Mouse (Mus musculus): ENCODE measurements around the gene AY358078. TPM values are rescaled to one million over a fixed set of nuclear protein-coding genes. Genes with fewer than 3 reads are reported as not detected.
"Not testable (repeated sequence)": the region's sequence is repeated elsewhere in the genome, so short reads cannot be mapped to it uniquely, and the experiment has no call there.

AY358078 gene
- total RNA-seq, 2 experiments from 2014 or later, result not detected

- no peak overlapping the region for H3K27ac ChIP-seq
- no peak for TF ChIP-seq CTCF (IDR thresholded peaks at IDR 0.05)
- no peak for DNase-seq
- intact Hi-C loops (cut with DNase I), result no loop called here
- no peak overlapping the region for H3K4me3 ChIP-seq
These were observed 42.4 kb downstream of the AY358078 start for GRCm38 (mm10) chr14:51842250-51842649.

DNA sequence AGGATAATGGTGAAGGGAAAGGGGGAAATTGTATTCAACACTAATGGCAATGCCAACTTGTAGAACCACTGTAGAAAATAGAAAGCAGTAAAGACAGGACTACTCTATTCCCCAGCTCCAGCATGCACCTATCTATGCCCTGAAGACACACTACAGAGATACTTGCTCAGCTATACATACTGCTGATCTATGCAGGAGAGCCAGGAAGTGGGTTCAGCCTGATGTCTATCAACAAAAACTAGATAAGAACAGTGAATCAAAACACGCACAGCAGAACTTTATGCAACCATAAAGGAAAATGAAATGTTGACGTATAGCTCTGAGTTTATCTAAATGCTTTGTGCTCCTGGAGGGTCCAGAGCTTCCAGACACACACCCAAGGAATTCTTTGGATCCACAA lies 42.9 kb downstream of the AY358078 start:
- intact Hi-C loops (cut with DNase I), result no loop called here
- Histone ChIP-seq H3K4me3 (no peak overlapping the region), H3K27ac (no peak overlapping the region)
- no peak for DNase-seq
- TF ChIP-seq CTCF (IDR thresholded peaks at IDR 0.05), result no peak

DNA sequence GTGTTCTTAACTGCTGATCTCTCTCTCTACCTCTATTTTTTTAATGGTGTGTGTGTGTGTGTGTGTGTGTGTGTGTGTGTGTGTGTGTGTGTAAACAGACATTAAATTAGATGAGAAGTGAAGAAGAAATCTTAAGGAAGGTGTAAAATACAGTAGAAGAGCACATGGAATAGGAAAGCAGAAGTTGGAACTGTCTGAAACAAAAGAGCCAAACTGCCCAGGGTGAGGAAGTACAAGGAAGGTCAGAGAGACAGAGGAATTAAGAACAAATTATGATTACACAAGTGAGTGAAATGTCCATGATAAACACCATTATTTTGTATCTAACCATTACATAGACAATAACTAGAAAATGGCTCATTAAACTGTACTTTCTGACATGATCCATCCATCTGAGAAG lies 44.0 kb downstream of the AY358078 start:
- no peak overlapping the region for H3K27ac ChIP-seq
- intact Hi-C loops (cut with DNase I), result no loop called here
- H3K4me3 ChIP-seq, result no peak overlapping the region
- no peak for TF ChIP-seq CTCF (IDR thresholded peaks at IDR 0.05)
- no peak for DNase-seq

DNA sequence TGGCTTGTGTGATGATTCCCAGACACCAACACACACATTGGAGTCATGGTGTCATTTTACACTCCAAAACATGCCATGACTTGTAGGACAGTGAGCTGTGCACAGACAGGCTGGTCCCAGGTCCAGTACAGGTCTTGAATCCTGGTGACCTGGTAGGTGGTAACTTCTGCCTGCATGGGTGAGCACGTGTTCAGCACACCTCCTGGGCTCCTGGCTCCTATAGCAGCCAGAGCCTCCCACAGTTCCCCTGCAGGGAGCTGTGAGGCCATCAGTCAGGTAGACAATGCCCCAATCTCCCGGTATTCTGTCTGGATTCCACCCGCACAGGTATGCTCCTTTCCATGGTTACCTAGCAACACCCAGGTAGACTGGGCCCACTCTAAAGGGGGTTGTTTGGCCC lies 46.7 kb downstream of the AY358078 start:
- intact Hi-C loops (cut with DNase I), result no loop called here
- no peak for TF ChIP-seq CTCF (IDR thresholded peaks at IDR 0.05)
- no peak for DNase-seq
- no peak overlapping the region for H3K4me3 ChIP-seq
- no peak overlapping the region for H3K27ac ChIP-seq

DNA sequence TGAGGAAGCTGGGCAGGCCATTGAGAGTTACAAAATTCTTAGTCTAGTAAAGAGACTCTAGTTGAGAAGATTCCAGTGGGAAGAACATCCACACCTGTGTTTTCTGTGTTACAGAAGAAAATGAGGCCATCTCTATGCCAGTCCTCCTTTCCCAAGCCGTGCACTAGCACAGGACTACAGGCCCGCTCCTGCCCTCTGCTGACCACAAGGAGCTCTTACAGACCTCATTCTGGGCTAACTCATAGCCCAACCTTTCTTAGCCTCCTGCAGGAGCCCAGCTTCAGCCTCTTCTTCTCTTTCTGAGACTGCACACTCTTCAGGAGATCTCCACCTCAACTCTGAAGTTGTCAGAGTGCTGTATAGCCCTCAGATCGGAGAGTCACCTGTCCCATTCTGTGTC lies 51.2 kb downstream of the AY358078 start:
- DNase-seq; H3K4me3 ChIP-seq; H3K27ac ChIP-seq; intact Hi-C loops (cut with DNase I): not testable (repeated sequence)

DNA sequence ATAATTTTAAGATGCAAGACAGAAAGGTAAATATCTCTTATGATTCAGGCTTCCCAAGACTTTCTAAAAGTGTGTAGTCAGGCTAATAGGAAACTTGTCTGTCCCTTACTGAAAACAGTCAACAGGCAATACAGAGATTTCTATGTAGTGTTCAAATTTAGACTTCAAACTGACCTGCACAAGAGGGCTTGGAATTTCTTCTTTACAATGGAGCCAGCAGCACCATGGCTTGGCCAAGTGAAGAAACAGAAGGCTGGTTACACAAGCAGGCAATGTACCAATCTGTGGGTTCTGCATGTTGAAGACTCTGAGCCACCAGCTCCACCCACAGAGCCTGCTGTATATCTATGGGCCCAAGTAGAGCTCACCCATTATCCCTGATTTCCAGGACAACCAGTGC lies 53.6 kb downstream of the AY358078 start, which contains the start of gene Ear6:
Gene Ear6 (plus strand): TSS at position 301 of the 400 bp plus-strand sequence.
- intact Hi-C loops (cut with DNase I), result no loop called here
- Histone ChIP-seq H3K4me3 (no peak within 1 kb of the TSS), H3K27ac (no peak within 1 kb of the TSS)
- DNase-seq, result no peak
- no peak for TF ChIP-seq CTCF (IDR thresholded peaks at IDR 0.05)

DNA sequence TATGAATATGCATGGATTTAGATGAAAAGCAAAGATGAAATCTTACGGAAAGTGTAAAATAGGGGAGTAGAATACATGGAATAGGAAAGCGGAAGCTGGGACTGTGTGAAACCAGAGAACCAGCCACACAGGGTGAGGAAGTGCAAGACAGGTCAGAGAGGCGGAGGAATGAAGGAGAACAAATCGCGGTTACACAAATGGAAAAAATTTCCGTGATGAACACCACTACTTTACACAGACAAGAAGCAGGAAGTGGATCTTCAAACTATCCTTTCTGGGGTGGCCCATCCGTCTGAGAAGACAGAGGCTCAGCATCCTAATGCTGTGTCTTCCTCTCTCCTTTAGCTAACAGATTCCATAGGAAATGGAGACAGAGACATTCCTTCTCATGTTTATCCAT lies 55.4 kb downstream of the AY358078 start:
- DNase-seq; H3K27ac ChIP-seq; intact Hi-C loops (cut with DNase I); H3K4me3 ChIP-seq: not testable (repeated sequence)

DNA sequence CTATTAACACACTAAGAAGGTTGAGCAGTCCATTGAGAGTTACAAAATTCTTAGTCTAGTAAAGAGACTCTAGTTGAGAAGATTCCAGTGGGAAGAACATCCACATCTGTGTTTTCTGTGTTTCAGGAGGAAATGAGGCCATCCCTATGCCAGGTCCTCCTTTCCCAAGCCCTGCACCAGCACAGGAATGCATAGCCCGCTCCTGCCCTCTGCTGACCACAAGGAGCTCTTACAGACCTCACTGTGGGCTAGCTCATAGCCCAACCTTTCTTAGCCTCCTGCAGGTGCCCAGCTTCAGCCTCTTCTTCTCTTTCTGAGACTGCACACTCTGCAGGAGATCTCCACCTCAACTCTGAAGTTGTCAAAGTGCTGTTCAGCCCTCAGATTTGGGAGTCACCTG lies 63.8 kb downstream of the AY358078 start:
- intact Hi-C loops (cut with DNase I), result loop anchor here (10.0 kb wide), 1 partner anchor 89 kb away; the partner anchor contains the start of gene Ang4
- peak; percentile 22 for DNase-seq
- not testable (repeated sequence) for H3K27ac ChIP-seq, H3K4me3 ChIP-seq
- peak; percentile 35; the same call in 1 of the 2 replicates for TF ChIP-seq CTCF (IDR thresholded peaks at IDR 0.05)

- no peak for DNase-seq
- no peak overlapping the region for H3K4me3 ChIP-seq
- TF ChIP-seq CTCF (IDR thresholded peaks at IDR 0.05), result no peak
- H3K27ac ChIP-seq, result no peak overlapping the region
- intact Hi-C loops (cut with DNase I), result no loop called here
These were observed 70.9 kb downstream of the AY358078 start for GRCm38 (mm10) chr14:51870756-51871155.

DNA sequence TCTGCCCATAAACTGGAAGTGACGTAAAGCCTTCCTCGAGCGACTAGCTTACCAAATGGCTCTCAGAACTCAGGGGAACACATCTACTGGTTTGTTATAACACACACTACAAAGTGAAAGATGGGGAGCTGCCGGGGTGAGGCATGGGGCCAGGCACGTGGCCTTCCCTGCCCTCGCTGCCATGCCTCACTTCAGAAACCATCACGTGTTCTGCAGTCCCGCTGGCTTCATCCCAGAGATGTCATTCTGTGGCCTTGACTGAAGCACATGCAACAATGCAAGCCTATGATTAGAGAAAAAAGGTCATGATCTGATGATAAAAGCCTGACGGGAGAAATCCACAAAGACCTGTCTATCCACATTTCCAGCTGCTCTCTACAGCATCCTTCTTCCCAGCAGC lies 71.9 kb downstream of the AY358078 start:
- no peak for TF ChIP-seq CTCF (IDR thresholded peaks at IDR 0.05)
- DNase-seq, result no peak
- no peak overlapping the region for H3K4me3 ChIP-seq
- H3K27ac ChIP-seq, result no peak overlapping the region
- intact Hi-C loops (cut with DNase I), result no loop called here

Small RNA genes within 50 kb of the gene (microRNA-seq; reads per million reads assigned to microRNA genes)
- gene Gm27375, result not detected

Other genes with a start within 250 kb of the AY358078 start
- not detected for gene Gm5622, start 247.3 kb upstream of the AY358078 start, total RNA-seq (2021)
- not detected for gene Gm17175, start 226.0 kb upstream of the AY358078 start, total RNA-seq (2021)
- gene Gm17174, start 207.9 kb upstream of the AY358078 start, total RNA-seq (2021), result not detected
- not detected for gene Gm17078, start 188.7 kb upstream of the AY358078 start, total RNA-seq (2021)
- gene Gm4181, start 164.4 kb upstream of the AY358078 start, total RNA-seq (2021), result not detected
- not detected for gene Gm17079, start 104.6 kb upstream of the AY358078 start, total RNA-seq (2021)
- gene Gm5800, start 82.9 kb upstream of the AY358078 start, total RNA-seq (2021), result not detected
- not detected for gene Ang4, start 26.5 kb upstream of the AY358078 start, total RNA-seq (2021)
- gene Ear6, start 53.7 kb downstream of the AY358078 start, total RNA-seq (2021), result not detected
- gene Mettl17, start 84.8 kb downstream of the AY358078 start, total RNA-seq (2021), result 10 to 100 TPM; 11.5 to 12.9 TPM
- 1 to 10 TPM in 1 of 2 experiments, under 1 TPM in 1; 0.69 to 1.1 TPM for gene Slc39a2, start 92.8 kb downstream of the AY358078 start, total RNA-seq (2021)
- gene Ndrg2, start 114.1 kb downstream of the AY358078 start, total RNA-seq (2021), result 1,000 to 10,000 TPM; 1,660 to 1,958 TPM
- gene Tppp2, start 118.4 kb downstream of the AY358078 start, total RNA-seq (2021), result 1 to 10 TPM; 1.8 TPM
- not detected for gene Rnase13, start 122.7 kb downstream of the AY358078 start, total RNA-seq (2021)
- 10 to 100 TPM in 1 of 2 experiments, 1 to 10 TPM in 1; 9.6 to 14.1 TPM for gene Arhgef40, start 184.7 kb downstream of the AY358078 start, total RNA-seq (2021)
- 1 to 10 TPM in 1 of 2 experiments, under 1 TPM in 1; 0.46 to 2.6 TPM for gene Tmem253, start 215.6 kb downstream of the AY358078 start, total RNA-seq (2021)
- 10 to 100 TPM; 13.5 to 13.8 TPM for gene Zfp219, start 220.7 kb downstream of the AY358078 start, total RNA-seq (2021)
- not detected for gene Olfr221, start 242.4 kb downstream of the AY358078 start, total RNA-seq (2021)

Measured in gastrocnemius, adult 2 months (tissue).